Mouse (Mus musculus): Measurements from ENCODE around the gene C730034F03Rik.

C730034F03Rik gene

DNA sequence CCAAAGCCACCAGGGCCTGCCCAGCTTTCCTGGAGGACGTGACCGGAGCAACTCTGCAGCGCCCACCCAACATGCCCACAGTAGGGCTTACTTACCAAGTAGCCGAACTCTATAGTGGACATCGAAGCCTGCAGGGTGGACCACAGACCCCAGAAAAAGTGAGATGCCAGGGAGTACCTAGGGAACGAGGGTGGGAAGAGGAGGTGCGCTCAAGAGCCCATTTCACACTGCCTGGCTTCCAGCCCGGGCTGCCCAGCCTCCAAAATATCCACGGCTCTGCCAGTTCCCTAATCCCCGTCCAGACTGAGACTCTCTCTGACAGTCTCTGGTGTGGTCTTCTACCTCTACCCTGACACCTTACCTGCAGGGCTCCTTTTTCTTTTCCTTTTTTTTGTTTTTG, 2.7 kb upstream of the C730034F03Rik start:
- CTCF ChIA-PET, result no interaction called here
- POLR2A ChIA-PET, result interaction anchor here in 2 of 4 experiments (1.1 to 1.7 kb wide), 4 partner anchors 16 to 53 kb away, joined by 3 to 9 read pairs (median 6); partner anchors contain the start of gene Sco2 (in 1 of the 2)

DNA sequence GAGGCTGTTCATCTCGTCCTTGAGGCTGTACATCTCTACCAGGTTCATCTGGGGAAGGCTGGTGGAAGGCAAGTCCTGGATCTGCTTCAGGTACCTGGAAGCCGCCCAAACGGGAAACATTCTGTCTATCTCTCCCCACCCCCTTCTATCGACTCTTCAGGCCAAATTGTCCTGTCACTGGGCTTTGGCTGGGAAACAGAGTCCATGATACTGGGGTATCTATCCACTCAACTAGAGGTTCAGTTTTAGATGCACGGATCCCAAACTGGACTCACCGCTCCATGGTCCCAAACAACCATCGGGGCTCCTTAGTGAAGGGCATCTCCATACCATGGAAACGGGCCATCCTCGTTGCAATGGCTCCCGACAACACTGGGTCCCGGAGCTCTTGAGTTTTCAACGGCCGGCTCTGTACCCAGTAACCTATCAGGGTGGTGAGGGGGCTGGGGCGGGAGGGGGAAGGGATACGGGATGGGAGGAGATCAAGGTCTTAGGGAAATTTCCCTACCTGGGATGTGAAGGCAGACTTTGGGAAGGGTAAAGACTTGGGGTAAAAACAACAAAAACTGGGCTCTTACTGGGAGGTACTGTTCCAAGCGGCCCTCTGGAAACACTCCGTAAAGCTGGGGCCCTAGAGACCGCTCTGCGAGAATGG, 1.1 kb upstream of the C730034F03Rik start:
- POLR2A ChIA-PET, result interaction anchor here in 2 of 4 experiments (0.7 to 3.6 kb wide), 13 partner anchors 8 to 120 kb away, joined by 3 to 50 read pairs (median 4); partner anchors contain the start of genes Sco2 (in 2 of the 2), Adm2 (in 1 of the 2), Arsa (in 1 of the 2) and Lmf2 (in 1 of the 2)
- CTCF ChIA-PET, result interaction anchor here in 1 of 4 experiments (1.0 to 1.1 kb wide), 2 partner anchors 100 to 119 kb away, joined by 3 read pairs; no protein-coding TSS in a partner anchor

DNA sequence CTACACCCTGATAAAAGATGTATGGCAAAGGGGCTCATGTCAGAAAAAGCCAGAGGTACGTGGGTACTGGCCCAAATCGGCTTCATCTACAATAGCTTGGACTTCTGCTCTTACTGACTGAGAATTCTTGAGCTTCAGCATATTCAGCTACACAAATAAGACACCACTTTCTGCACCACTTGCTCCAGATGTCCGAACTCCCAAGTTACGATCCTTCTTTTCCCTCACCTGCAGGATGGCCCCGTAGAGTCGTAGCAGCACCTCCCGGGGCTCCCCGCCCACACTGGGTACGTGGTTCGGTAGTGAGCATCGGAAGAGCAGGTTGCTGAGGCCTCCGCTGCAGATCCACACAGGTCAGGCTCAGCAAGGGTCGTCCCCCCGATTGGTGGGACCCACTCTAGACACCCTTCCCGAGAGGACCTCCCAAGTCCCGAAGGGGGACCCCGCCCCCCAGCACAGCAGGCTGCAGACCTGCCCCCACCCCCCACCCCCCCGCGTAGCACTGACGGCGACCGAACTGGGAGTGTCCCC, 503 bp upstream of the C730034F03Rik start:
- ChIA-PET CTCF (interaction anchor here in 2 of 4 experiments (1.0 to 2.5 kb wide), 7 partner anchors 14 to 217 kb away, joined by 3 to 18 read pairs (median 3); partner anchors contain the start of genes Mapk8ip2 (in 1 of the 2), Ppp6r2 (in 1 of the 2) and Sco2 (in 1 of the 2)), POLR2A (interaction anchor here in 3 of 4 experiments (0.6 to 3.6 kb wide), 44 partner anchors 9 to 803 kb away, joined by 3 to 50 read pairs (median 4); partner anchors contain the start of genes Lmf2 (in 3 of the 3), Ncaph2 (in 3 of the 3), Adm2 (in 2 of the 3) and Odf3b (in 2 of the 3))

DNA sequence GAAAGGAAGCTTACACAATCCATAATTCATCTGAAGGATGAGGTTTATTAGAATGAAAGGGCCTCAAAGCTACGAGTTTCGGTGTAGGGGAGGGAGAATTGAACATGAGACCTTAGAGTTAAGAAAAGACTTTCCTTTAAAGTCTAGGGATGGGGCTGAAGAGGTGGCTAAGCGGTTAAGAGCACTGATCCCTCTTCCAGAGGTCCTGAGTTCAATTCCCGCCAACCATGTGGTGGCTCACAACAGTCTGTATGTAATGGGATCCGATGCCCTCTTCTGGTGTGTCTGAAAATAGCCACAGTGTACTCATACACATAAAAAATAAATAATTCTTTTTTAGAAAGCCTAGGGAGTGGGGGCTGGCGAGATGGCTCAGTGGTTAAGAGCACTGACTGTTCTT, 952 bp downstream of the C730034F03Rik start:
- ChIA-PET CTCF (interaction anchor here in 3 of 4 experiments (0.6 to 2.5 kb wide), 14 partner anchors 11 to 685 kb away, joined by 3 to 18 read pairs (median 4); partner anchors contain the start of genes Sco2 (in 3 of the 3), Arsa (in 1 of the 3), Mapk8ip2 (in 1 of the 3) and Odf3b (in 1 of the 3)), POLR2A (interaction anchor here in 3 of 4 experiments (0.6 to 3.6 kb wide), 38 partner anchors 9 to 722 kb away, joined by 3 to 50 read pairs (median 4); partner anchors contain the start of genes Lmf2 (in 2 of the 3), Ncaph2 (in 2 of the 3), Sco2 (in 2 of the 3) and Tymp (in 2 of the 3))

DNA sequence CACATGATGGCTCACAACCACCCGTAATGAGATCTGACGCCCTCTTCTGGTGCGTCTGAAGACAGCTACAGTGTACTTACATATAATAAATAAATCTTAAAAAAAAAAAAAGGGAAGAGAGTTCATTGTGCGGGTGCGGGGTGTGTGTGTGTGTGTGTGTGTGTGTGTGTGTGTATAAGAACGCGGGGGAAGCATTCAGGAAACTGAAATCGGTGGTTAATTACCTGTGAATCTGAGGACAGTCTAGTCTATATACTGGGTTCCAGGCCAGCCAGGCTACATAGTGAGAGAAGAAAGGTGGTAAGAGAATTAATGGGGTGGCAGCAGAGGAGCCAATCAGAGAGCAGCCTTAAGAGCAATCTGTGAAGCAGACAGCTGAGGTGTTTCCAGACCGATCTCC, 1.4 kb downstream of the C730034F03Rik start:
- ChIA-PET CTCF (interaction anchor here in 3 of 4 experiments (0.6 to 2.5 kb wide), 8 partner anchors 45 to 685 kb away, joined by 3 to 18 read pairs (median 4); partner anchors contain the start of genes Sco2 (in 2 of the 3) and Arsa (in 1 of the 3)), POLR2A (interaction anchor here in 3 of 4 experiments (0.6 to 3.6 kb wide), 15 partner anchors 10 to 644 kb away, joined by 3 to 50 read pairs (median 5); partner anchors contain the start of genes Sco2 (in 2 of the 3), Lmf2 (in 1 of the 3), Mapk11 (in 1 of the 3) and Ncaph2 (in 1 of the 3))

DNA sequence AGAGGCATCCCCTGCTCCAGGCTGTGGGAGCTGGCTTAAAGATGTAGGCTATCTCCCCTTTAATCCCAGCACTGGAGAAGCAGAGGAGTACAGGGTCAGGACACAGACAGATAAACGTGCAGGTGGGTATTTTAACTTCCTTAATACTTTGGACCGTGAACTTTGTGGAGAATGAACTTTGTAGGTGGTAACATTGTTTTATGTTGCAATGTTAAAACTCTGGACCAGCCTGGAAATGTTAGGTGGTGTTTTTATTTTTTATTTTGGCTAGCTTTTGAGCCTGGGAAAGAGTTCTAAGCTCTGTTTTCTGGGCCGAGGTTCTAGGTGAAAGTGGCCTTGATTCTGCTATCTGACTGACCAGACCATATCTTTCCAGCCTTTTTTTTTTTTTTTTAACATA, 1.9 kb downstream of the C730034F03Rik start:
- POLR2A ChIA-PET, result interaction anchor here in 3 of 4 experiments (0.6 to 3.6 kb wide), 11 partner anchors 10 to 727 kb away, joined by 3 to 50 read pairs (median 4); partner anchors contain the start of gene Sco2 (in 1 of the 3)
- CTCF ChIA-PET, result interaction anchor here in 2 of 4 experiments (0.7 to 2.5 kb wide), 3 partner anchors 58 to 506 kb away, joined by 3 to 18 read pairs (median 6); partner anchors contain the start of gene Sco2 (in 1 of the 2)

DNA sequence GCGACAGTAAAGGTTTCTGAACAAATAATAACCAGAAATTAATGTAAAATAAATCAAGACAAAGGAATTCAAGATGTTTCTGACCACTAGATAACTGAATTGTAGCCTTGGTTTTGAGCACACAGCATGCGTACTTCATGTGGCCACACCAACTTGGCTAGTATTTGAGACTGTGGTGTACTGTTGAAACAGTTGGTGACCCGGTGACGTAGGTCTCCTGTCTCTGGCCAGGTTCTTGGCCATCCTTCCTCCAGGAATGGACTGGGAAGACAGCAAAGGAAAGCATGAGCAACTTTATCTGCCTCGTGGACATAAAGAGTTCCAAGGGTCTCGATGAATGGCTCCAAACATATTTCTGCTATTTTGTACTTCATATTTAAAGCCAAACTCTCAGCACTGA, 2.4 kb downstream of the C730034F03Rik start:
- CTCF ChIA-PET, result no interaction called here
- POLR2A ChIA-PET, result interaction anchor here in 3 of 4 experiments (0.6 to 3.6 kb wide), 3 partner anchors 53 to 727 kb away, joined by 4 to 50 read pairs (median 5); partner anchors contain the start of gene Sco2 (in 1 of the 3)

DNA sequence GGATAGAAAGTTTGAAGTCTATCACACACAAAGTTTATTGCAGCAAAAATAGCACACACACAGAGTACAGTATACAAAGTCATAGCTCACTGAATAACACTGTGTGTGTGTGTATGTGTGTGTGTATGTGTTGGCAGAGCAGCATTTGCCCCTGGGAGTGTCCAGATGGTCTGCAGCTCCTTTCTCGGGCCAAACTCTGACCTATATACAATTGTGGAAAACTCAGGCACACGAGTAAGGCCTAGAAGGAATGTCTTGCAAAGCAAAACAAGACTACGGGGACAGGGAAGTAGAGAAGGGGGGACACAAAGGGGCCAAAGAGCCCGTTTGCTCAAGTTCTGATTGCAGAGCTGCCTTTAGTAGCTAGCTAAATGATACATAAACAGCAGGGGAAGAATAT, 3.6 kb downstream of the C730034F03Rik start:
- POLR2A ChIA-PET, result interaction anchor here in 2 of 4 experiments (0.5 kb wide), 2 partner anchors 15 to 709 kb away, joined by 3 to 4 read pairs; no protein-coding TSS in a partner anchor
- CTCF ChIA-PET, result interaction anchor here in 1 of 4 experiments (1.1 kb wide), 1 partner anchor 43 kb away, joined by 3 read pairs; no protein-coding TSS in a partner anchor

DNA sequence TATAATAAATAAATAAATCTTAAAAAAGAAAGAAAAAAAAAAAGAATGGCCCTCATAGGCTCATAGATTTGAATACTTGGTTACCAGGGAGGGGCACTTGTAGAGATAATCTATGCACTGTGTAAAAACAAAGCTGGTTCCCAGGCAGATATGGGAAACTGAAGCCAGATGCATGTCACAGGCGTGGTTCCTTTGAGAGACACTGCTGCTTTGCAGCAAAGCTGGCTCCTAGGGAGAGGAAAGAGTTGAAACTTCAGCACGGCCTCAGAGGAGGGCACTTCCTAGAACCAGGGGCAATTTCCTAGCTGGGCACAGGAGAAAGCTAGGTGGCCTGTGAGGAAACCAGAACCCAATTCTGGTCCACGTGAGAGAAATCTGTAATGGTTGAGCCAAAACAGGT, 4.7 kb downstream of the C730034F03Rik start:
- ChIA-PET CTCF (interaction anchor here in 1 of 4 experiments (0.8 kb wide), 1 partner anchor 41 kb away, joined by 3 read pairs; no protein-coding TSS in a partner anchor), POLR2A (interaction anchor here in 3 of 4 experiments (0.6 to 1.1 kb wide), 3 partner anchors 8 to 135 kb away, joined by 3 read pairs; partner anchors contain the start of gene Cpt1b (in 1 of the 3))

DNA sequence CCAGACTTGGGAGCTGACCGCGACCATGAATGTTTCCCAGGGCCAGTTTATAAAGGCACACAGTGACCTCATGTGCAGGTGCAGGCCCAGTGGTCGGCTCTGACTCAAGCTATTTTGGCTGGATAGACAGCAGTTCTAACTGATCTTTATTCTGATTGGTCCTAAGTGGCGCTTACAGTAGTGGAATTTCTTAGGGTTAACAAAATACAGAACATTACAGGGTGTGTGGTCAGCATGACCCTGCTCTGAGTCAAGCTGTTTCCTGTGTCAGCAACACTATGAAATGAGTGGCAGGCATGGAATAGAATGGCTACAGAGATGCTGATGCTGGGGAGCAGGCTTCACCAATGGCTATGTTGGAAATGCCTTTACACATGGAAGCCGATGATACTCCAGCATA, 6.5 kb downstream of the C730034F03Rik start:
- CTCF ChIA-PET, result no interaction called here

DNA sequence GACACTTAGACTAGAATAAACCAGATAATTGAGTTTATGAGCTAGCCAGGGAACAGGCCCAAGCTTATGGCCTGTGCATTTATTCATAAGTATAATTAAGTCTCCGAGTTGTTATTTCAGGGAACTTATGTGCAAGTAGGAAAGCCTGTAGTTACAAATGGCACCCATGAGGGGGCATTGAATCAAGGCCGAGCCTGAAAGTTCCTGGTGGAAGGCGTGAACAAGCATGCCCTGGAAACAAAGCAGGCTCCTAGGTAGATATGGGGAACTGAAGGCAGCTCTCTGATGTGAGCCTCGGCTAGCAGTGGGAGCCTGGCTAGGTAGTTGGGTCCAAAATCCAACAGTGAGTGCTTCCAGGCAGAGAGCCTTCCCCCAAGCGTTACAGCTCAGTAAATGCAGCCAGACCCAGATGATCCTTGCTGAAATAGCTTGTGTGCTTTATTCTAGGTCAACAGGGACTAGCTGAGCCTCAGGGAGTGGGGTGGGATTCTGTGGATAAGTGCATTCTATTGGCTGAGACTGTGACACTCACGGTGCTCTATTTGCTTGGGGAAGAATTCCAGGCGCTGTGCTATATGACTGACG, 13.2 kb downstream of the C730034F03Rik start:
- POLR2A ChIA-PET, result interaction anchor here in 2 of 4 experiments (0.6 to 2.3 kb wide), 6 partner anchors 11 to 759 kb away, joined by 3 to 11 read pairs (median 5); partner anchors contain the start of genes C730034F03Rik (in 2 of the 2), Chkb (in 2 of the 2), Gm44502 (in 2 of the 2) and Cpt1b (in 1 of the 2)
- CTCF ChIA-PET, result interaction anchor here (0.6 to 1.8 kb wide), 9 partner anchors 11 to 568 kb away, joined by 3 to 8 read pairs (median 4); partner anchors contain the start of genes C730034F03Rik (in 2 of the 4), Chkb (in 2 of the 4), Gm44502 (in 2 of the 4) and Sco2 (in 1 of the 4)

More for the DNA sequence above, 6.5 kb downstream of the C730034F03Rik start:
- POLR2A ChIA-PET, result no interaction called here

DNA sequence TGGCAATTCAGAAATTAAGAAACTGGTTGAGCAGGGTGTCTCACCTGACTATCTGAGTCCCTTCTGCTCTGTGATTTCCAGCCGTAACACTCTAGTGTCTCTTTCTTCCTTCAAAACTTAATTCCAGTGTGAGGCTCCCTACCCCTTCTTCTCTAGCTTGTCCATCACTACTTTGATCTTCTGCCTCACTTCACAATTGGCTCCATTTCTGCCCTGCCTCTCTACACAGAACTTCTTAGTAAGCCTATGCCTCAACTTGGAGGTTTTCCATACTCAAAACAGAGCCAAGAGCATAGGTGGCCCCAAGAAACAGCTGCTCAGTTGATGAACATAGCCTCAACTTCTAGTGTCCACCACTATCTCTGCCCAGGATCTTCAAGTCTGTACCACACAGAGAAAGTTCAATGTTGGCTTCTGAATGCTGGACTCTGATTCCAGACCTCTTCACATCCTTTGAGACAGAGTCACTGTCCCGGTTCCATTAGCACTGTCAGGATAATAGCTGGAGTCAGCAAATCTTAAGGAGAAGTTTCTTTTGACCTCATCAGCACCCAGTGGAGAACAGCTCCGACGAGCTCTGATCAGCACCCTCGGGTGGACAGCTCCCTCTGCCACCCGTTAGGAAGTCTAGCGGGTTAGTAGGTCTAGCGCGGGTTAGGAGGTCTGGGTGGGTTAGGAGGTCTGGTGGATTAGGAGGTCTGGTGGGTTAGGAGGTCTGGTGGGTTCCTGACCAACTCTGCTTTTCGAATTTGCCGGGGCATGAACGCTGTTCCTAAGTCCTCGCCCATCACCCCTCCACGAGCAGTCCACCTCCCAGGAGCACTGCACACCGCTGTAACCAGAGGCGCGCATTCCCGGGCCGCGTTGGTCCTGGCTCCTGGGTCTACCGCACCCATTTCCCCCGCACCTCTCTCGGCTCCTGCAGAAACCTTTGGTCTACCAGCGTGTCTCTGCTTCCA, 23.8 kb downstream of the C730034F03Rik start:
- POLR2A ChIA-PET, result interaction anchor here in 3 of 4 experiments (0.7 to 1.3 kb wide), 16 partner anchors 10 to 138 kb away, joined by 3 to 9 read pairs (median 4); partner anchors contain the start of genes C730034F03Rik (in 2 of the 3), Chkb (in 2 of the 3), Gm44502 (in 2 of the 3) and Sbf1 (in 1 of the 3)
- CTCF ChIA-PET, result interaction anchor here (0.5 to 1.0 kb wide), 10 partner anchors 10 to 788 kb away, joined by 3 to 5 read pairs (median 3); partner anchors contain the start of genes Adm2 (in 1 of the 4), Arsa (in 1 of the 4), C730034F03Rik (in 1 of the 4) and Chkb (in 1 of the 4)

DNA sequence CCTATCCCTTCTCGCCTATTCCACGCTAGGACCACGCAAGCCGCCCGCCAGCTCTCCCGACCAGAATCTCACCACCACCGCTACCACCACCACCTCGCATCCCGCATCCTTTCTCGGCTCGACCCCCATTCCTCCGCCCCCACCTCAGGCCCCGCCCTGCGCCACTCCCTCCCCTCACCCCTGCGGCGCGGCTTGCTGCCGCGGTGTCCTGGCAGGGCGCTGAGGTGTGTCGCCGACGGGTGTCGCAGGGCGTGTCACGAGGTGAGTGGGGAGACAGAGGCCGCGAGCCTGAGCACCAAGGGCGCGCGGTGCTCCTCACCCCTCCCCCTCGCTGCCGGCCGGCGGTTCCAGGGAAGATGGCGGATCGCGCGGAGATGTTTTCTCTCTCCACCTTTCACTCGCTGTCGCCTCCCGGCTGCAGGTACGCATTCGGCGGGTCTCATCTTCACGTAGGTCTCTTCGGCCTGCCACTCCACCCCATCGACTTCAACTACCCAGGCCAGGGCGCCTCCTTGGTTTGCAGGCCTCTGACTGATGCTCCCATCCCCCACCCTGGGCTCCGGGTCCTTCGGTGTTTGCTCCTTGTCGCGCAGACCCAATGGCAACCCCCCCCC, 24.6 kb downstream of the C730034F03Rik start, which contains the start of gene Mapk8ip2:
Mapk8ip2 (plus strand) TSS at position 49 of the 614 bp plus-strand sequence.
- ChIA-PET POLR2A (interaction anchor here in 3 of 4 experiments (0.7 to 1.4 kb wide), 17 partner anchors 10 to 146 kb away, joined by 3 to 9 read pairs (median 4); partner anchors contain the start of genes Arsa (in 1 of the 3), C730034F03Rik (in 1 of the 3), Chkb (in 1 of the 3) and Gm44502 (in 1 of the 3)), CTCF (interaction anchor here in 2 of 4 experiments (0.6 to 1.0 kb wide), 5 partner anchors 11 to 488 kb away, joined by 3 to 5 read pairs (median 3); partner anchors contain the start of genes C730034F03Rik (in 1 of the 2), Chkb (in 1 of the 2), Gm44502 (in 1 of the 2) and Sco2 (in 1 of the 2))

DNA sequence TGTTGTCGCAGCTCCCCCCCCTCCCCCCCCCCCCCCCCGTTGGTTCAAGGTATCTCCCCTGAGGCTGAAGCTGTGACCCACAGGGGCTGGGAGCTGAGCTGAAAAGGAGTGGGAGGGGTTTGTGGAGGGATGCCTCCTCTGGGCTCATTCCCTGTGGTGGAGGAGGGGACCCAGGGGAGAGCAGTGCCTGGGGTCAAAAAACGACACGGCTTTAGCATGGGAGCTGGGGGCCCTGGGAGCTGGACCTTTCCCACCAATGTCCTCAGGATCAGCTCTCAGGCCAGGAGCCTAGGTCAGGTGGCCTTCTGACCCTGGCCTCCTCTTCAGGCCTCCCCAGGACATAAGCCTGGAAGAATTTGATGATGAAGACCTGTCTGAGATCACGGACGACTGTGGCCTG, 25.5 kb downstream of the C730034F03Rik start:
- ChIA-PET POLR2A (interaction anchor here (0.5 to 1.4 kb wide), 19 partner anchors 8 to 395 kb away, joined by 3 to 8 read pairs (median 3); partner anchors contain the start of genes Chkb (in 2 of the 4), Tymp (in 2 of the 4), Arsa (in 1 of the 4) and C730034F03Rik (in 1 of the 4)), CTCF (interaction anchor here (0.6 to 0.7 kb wide), 4 partner anchors 86 to 489 kb away, joined by 3 to 7 read pairs (median 3); no protein-coding TSS in a partner anchor)

DNA sequence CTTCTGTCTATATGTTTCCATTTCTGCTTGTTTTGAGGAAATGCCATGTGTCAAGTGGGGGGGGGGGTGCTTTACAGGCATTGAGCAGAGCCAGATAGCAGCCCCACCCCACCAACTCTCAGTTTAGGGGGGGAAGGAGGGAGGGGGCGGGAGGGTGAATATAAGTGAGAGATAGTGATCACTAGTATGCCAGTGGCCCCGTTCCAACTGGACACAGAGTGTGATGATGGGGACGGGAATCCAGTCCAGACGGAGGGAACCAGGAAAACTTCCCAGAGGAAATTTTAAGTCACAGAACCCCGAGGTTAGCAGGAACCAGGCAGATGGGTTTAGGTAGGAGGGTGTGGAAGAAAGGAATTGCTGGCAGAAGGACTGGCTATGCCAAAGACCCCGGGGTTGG, 26.3 kb downstream of the C730034F03Rik start:
- ChIA-PET CTCF (interaction anchor here in 2 of 4 experiments (0.5 to 0.7 kb wide), 2 partner anchors 139 to 150 kb away, joined by 3 read pairs; no protein-coding TSS in a partner anchor), POLR2A (interaction anchor here in 3 of 4 experiments (0.6 to 1.4 kb wide), 7 partner anchors 9 to 86 kb away, joined by 3 to 8 read pairs (median 5); partner anchors contain the start of genes C730034F03Rik (in 1 of the 3), Chkb (in 1 of the 3), Gm44502 (in 1 of the 3) and Shank3 (in 1 of the 3))
